Mouse (Mus musculus) midbrain, embryonic 14.5 days (tissue): ENCODE data around the gene AI464131. TPM values are rescaled to one million over a fixed set of nuclear protein-coding genes. Genes with fewer than 3 reads are reported as not detected.

Experiments used
- ATAC-seq: fragments of 200-750 bp; cut with Nextera tagmentation; 2 replicates; pipeline ENCODE4 v1.8.0; 2017; ENCODE audit warnings: moderate number of reproducible peaks, moderate library complexity; ENCODE audit not compliant: low FRiP score, low TSS enrichment
- DNase-seq: peaks from one replicate; pipeline ENCODE4 v3.0.0-alpha.2; 2015
- H3K27ac ChIP-seq: fragments of 300-500 bp; sonication (generic); replicated peaks from 2 replicates; pipeline ENCODE4 v1.5.1; 2014; ENCODE audit warnings: mild to moderate bottlenecking, low read depth, low read length, moderate library complexity
- H3K27me3 ChIP-seq: fragments of 300-500 bp; sonication (generic); 2 replicates; pipeline ENCODE4 v1.6.1; 2014; ENCODE audit warnings: low read length, control low read depth, mixed read lengths; ENCODE audit not compliant: control insufficient read depth, insufficient read depth
- H3K36me3 ChIP-seq: fragments of 300-500 bp; sonication (generic); 2 replicates; pipeline ENCODE4 v1.6.1; 2014; ENCODE audit warnings: low read length, control low read depth; ENCODE audit not compliant: control insufficient read depth, insufficient read depth
- H3K4me1 ChIP-seq: fragments of 300-500 bp; sonication (generic); 2 replicates; pipeline ENCODE4 v1.6.1; 2014; ENCODE audit warnings: mild to moderate bottlenecking, antibody characterized with exemption, low read length, control low read depth; ENCODE audit not compliant: control insufficient read depth, insufficient read depth
- H3K4me2 ChIP-seq: fragments of 300-500 bp; sonication (generic); 2 replicates; pipeline ENCODE4 v1.6.1; 2014; ENCODE audit warnings: mild to moderate bottlenecking, low read length, moderate library complexity
- H3K4me3 ChIP-seq: fragments of 300-500 bp; sonication (generic); replicated peaks from 2 replicates; pipeline ENCODE4 v1.5.1; 2014; ENCODE audit warnings: low read depth, low read length
- H3K9ac ChIP-seq: fragments of 300-500 bp; sonication (generic); replicated peaks from 2 replicates; pipeline ENCODE4 v1.6.1; 2014; ENCODE audit warnings: mild to moderate bottlenecking, low read length, moderate library complexity
- H3K9me3 ChIP-seq: fragments of 300-500 bp; sonication (generic); 2 replicates; pipeline ENCODE4 v1.6.1; 2016; ENCODE audit warnings: low read length, control low read depth, mixed read lengths; ENCODE audit not compliant: control insufficient read depth
- WGBS: fragments of 180-500 bp; shearing (Covaris S2); extraction: QIAGEN DNeasy Blood & Tissue Kit; methylation state at CpG from one replicate; pipeline ENCODE4 v1.1.7; 2014; 5-methylcytosine and 5-hydroxymethylcytosine counted together
- polyA plus RNA-seq: library from polyadenylated mRNA; unstranded; fragments of >200 nt; fragmentation: Nextera tagmentation; extraction: Ambion mirVana; gene quantifications from 2 replicates; pipeline ENCODE4 v1.2.1, GENCODE M21; 2014

Gene AI464131
- polyA plus RNA-seq, 1 experiment from 2014 or later, result 8.0 TPM

DNA sequence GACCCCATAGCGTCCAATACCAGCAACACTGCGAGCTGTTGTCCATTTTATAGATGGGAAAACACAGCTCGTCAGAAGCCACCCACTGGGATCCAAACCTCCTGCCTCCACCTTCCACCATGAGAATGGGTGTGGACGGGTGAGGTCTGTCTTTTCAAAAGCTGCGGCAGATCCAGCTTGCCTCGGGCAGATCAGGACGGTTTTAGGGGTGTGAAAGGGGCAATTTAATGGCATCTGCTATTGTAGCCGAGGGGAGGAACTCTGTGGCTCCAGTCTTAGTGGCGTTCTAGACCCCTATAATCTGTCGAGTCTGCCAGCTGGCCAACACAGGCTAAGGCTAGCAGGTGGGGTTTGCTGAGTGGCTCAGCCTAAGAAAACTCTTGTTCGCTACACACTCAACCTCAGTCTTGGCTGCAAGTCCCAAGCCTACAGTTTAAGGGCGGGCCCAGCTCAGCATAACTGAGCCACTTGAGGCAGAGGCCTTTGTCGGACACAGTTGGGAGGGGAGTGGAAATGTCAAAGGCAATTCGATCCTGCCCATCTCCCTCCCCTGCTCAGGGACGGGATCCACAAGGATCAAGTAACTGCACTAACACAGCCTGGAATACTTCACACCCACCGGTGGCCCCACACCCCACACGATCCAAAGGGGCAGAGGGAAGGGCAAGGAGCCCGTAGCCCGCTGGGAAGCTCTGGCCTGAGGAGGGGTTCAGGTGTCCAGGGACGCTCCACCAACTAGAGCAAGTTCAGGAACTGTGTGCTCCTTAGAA lies 520 bp downstream of the AI464131 start:
- Histone ChIP-seq H3K9ac (peak overlapping the region; percentile 20; the same call in 1 of the 2 replicates), H3K27ac (0 out of 2 replicates have a peak overlapping the region, but pooled peaks have one; percentile 27), H3K27me3 (peaks cover 43% of the 10 kb centered on the region), H3K36me3 (no peaks in the 10 kb centered on the region), H3K4me3 (peak overlapping the region; percentile 27), H3K9me3 (no peaks in the 10 kb centered on the region), H3K4me1 (peaks cover 34% of the 10 kb centered on the region), H3K4me2 (peak overlapping the region; percentile 56)
- DNase-seq (peak; percentile 62), ATAC-seq (peak; percentile 31; the same call in 1 of the 2 replicates)
- 5% methylated on average over 20 of the region's 20 CpGs for WGBS

- ATAC-seq (no peak), DNase-seq (no peak)
- H3K27me3 ChIP-seq, result peaks cover 53% of the 10 kb centered on the region
- no peak overlapping the region for H3K4me3 ChIP-seq
- no peaks in the 10 kb centered on the region for H3K9me3 ChIP-seq
- no peaks in the 10 kb centered on the region for H3K36me3 ChIP-seq
- H3K27ac ChIP-seq, result no peak overlapping the region
- no peak overlapping the region for H3K9ac ChIP-seq
- H3K4me1 ChIP-seq, result peaks cover 31% of the 10 kb centered on the region
- H3K4me2 ChIP-seq, result no peak overlapping the region
- WGBS, result 81% methylated on average over 4 of the region's 4 CpGs
Measured at GRCm38 (mm10) chr4:41500787-41501186, 2.1 kb downstream of the AI464131 start.

- no peak for DNase-seq
- Histone ChIP-seq H3K27me3 (peaks cover 53% of the 10 kb centered on the region), H3K4me2 (no peak overlapping the region), H3K36me3 (no peaks in the 10 kb centered on the region), H3K27ac (no peak overlapping the region), H3K9ac (no peak overlapping the region), H3K4me1 (peaks cover 31% of the 10 kb centered on the region), H3K4me3 (no peak overlapping the region), H3K9me3 (no peaks in the 10 kb centered on the region)
- WGBS, result 63% methylated on average over 8 of the region's 8 CpGs
- ATAC-seq, result no peak
Measured at GRCm38 (mm10) chr4:41499619-41500018, 3.3 kb downstream of the AI464131 start.

DNA sequence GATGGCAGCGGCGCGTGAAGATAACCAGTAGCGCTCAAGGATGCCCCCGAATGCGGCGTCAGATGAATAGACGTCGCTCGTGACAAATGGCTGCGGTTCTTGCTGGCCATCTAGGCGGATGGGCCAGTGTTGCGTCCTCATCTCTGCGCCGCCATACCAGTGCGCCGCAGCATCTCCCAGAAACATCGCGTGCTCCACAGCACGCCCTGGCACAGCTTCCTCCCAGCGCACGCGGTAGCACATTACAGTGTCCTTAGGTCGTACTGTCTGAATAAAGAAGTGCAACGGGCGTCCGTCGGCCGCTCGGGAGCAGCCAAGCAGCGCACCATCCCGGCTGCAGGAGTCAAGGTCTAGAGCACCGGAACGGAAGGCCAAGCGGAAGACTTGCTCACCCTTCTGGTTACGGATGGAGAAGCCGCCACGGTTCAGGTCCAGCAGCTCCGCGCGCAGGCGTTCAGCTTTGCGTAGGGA lies 3.9 kb downstream of the AI464131 start:
- peak overlapping the region; percentile 56 for H3K4me2 ChIP-seq
- H3K36me3 ChIP-seq, result no peaks in the 10 kb centered on the region
- no peaks in the 10 kb centered on the region for H3K9me3 ChIP-seq
- peak overlapping the region; percentile 32 for H3K4me3 ChIP-seq
- H3K27me3 ChIP-seq, result peaks cover 53% of the 10 kb centered on the region
- H3K27ac ChIP-seq, result no peak overlapping the region
- WGBS, result 8% methylated on average over 43 of the region's 43 CpGs
- ATAC-seq (no peak), DNase-seq (peak; percentile 68)
- peak overlapping the region; percentile 26; the same call in 1 of the 2 replicates for H3K9ac ChIP-seq
- H3K4me1 ChIP-seq, result peaks cover 31% of the 10 kb centered on the region

- ATAC-seq, result no peak
- H3K4me1 ChIP-seq, result peaks cover 31% of the 10 kb centered on the region
Measured at GRCm38 (mm10) chr4:41497995-41498845, 4.7 kb downstream of the AI464131 start.

DNA sequence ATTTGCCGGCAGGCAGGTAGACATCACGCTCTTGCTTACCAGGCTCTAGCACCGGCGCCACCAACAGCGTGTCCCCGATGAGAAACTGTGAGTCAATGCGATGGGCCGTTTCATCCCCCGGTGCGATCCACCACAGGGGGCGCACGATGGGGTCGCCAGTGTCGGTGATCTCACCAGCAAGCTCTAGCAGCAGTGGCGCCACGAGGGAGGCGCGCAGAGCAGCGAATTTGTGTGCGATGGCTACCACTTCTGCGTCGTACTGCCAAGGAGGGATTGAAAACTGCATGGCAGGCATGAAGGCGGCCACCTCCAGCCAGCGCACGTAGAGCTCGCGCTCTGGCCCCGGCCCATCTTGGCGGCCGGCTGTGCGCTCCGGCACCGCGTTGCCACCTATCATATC lies 5.3 kb downstream of the AI464131 start:
- Histone ChIP-seq H3K9me3 (no peaks in the 10 kb centered on the region), H3K9ac (peak overlapping the region; percentile 31; the same call in 1 of the 2 replicates), H3K27ac (no peak overlapping the region), H3K36me3 (no peaks in the 10 kb centered on the region), H3K4me2 (peak overlapping the region; percentile 56), H3K27me3 (peaks cover 53% of the 10 kb centered on the region), H3K4me1 (peaks cover 29% of the 10 kb centered on the region), H3K4me3 (peak overlapping the region; percentile 32)
- 8% methylated on average over 34 of the region's 34 CpGs for WGBS
- DNase-seq (peak; percentile 80), ATAC-seq (no peak)

More at GRCm38 (mm10) chr4:41497995-41498845, 4.7 kb downstream of the AI464131 start:
- Histone ChIP-seq H3K4me2 (peak overlapping the region; percentile 56), H3K9ac (peak overlapping the region; percentile 31; the same call in 1 of the 2 replicates), H3K27me3 (peaks cover 53% of the 10 kb centered on the region), H3K9me3 (no peaks in the 10 kb centered on the region), H3K27ac (no peak overlapping the region), H3K4me3 (peak overlapping the region; percentile 32), H3K36me3 (no peaks in the 10 kb centered on the region)
- WGBS, result 17% methylated on average over 72 of the region's 72 CpGs
- peak; percentile 48 for DNase-seq

DNA sequence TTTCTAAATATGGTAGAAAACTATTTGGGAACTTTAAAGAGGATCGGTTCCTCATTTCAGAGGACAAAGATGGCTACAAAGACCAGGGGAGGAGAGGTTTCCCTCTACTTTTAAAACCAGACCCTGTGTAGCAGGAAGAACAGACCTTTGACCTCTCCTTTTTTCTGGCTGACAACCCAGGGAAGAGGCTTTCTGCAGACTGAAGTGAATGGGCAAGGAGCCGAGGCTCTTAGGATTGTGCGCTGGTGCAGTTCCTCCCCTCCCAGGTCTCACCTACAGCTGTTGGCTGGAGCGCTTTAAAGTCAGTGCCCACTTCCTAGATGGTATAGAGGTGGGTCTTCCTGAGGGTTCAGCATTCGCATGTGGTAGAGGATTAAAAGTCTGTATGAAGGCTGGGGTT lies 5.8 kb downstream of the AI464131 start:
- peak overlapping the region; percentile 56 for H3K4me2 ChIP-seq
- no peak overlapping the region for H3K9ac ChIP-seq
- WGBS, result 43% methylated on average over 5 of the region's 5 CpGs
- H3K27ac ChIP-seq, result no peak overlapping the region
- peaks cover 24% of the 10 kb centered on the region for H3K4me1 ChIP-seq
- H3K36me3 ChIP-seq, result no peaks in the 10 kb centered on the region
- H3K4me3 ChIP-seq, result peak overlapping the region; percentile 32; the same call in 1 of the 2 replicates
- H3K27me3 ChIP-seq, result peaks cover 53% of the 10 kb centered on the region
- H3K9me3 ChIP-seq, result no peaks in the 10 kb centered on the region
- no peak for DNase-seq
- ATAC-seq, result no peak

DNA sequence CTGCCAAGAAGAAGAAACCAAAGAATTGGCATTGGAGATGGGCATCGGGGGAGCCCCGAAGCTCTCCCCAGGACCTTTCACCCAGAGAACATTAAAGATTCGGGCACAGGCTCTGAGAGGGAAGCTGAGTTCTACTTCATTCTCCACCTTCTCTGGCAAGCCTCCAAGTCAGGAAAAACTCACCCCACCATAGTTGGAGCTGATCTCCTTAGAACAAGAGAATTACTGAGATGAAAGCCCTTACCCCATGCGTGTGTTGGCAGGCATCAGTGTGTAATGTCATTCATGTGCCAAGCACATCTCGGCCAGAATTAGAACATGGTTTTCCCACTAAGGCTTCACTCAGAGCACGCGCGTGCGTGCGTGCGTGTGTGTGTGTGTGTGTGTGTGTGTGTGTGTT lies 7.0 kb downstream of the AI464131 start:
- H3K4me1 ChIP-seq, result peaks cover 18% of the 10 kb centered on the region
- 73% methylated on average over 11 of the region's 11 CpGs for WGBS
- H3K4me2 ChIP-seq, result no peak overlapping the region
- H3K9ac ChIP-seq, result no peak overlapping the region
- DNase-seq, result peak; percentile 66
- no peak overlapping the region for H3K4me3 ChIP-seq
- H3K9me3 ChIP-seq, result no peaks in the 10 kb centered on the region
- no peak overlapping the region for H3K27ac ChIP-seq
- no peaks in the 10 kb centered on the region for H3K36me3 ChIP-seq
- peaks cover 44% of the 10 kb centered on the region for H3K27me3 ChIP-seq
- no peak for ATAC-seq
